14 mouse cellular contexts compared by ENCODE assay signal in the genomic region with DNA sequence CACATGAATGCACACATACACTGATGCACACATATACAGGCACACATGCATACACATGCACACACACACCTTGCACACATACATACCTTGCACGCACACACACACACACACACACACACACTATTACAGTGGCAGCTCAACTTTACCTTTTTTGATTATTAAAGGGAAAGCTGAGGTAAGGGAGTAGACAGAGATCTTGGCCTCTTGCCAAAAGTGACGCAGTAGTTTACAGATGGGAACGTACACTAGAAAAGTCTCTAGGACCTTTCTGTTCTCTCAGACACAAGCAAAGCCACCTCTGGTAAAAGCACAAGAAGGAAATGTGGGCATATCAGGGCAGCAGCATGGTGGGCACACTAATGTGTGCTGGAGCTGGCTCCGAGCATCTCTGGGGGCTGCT.
DNase-seq lines count a peak whose midpoint lies in the region; ATAC-seq and TF ChIP-seq lines count a peak whose summit lies in the region.
"Had no signal": no experiment of that assay in that cellular context is flagged by ENCODE, and none has a peak within 500 bp of the region (broad histone marks: within the 10 kb centered on the region; RNA-seq: fewer than 3 reads in every experiment).

No protein-coding gene starts in this region.

- H3K9me3 ChIP-seq in forebrain, postnatal 0 days (ENCODE audit: low read length) = no peaks in the 10 kb centered on the region
- no peaks in the 10 kb centered on the region for H3K9me3 ChIP-seq in forebrain, embryonic 15.5 days
- no peaks in the 10 kb centered on the region for H3K9me3 ChIP-seq in limb, embryonic 14.5 days (ENCODE audit: control insufficient read depth, low read length)
- no peaks in the 10 kb centered on the region for H3K9me3 ChIP-seq in limb, embryonic 10.5 days (replicated peaks)
- no peaks in the 10 kb centered on the region for H3K9me3 ChIP-seq in neural tube, embryonic 15.5 days (replicated peaks)
- H3K9me3 ChIP-seq: liver, embryonic 13.5 days; neural tube, embryonic 13.5 days had no signal

- 39% methylated on average over 4 of the region's 4 CpGs for WGBS in forebrain, postnatal 0 days
- WGBS in forebrain, embryonic 15.5 days = 39% methylated on average over 4 of the region's 4 CpGs
- WGBS in limb, embryonic 14.5 days = 42% methylated on average over 4 of the region's 4 CpGs
- 88% methylated on average over 4 of the region's 4 CpGs for WGBS in limb, embryonic 10.5 days
- WGBS in neural tube, embryonic 15.5 days = 54% methylated on average over 4 of the region's 4 CpGs

- H3K4me3 ChIP-seq in forebrain, postnatal 0 days (ENCODE audit: low read depth, low read length) = no peak overlapping the region
- H3K4me3 ChIP-seq in forebrain, embryonic 15.5 days = no peak overlapping the region
- no peak overlapping the region for H3K4me3 ChIP-seq in limb, embryonic 14.5 days (replicated peaks; ENCODE audit: low read length)
- no peak overlapping the region for H3K4me3 ChIP-seq in limb, embryonic 10.5 days
- no peak overlapping the region for H3K4me3 ChIP-seq in neural tube, embryonic 15.5 days (replicated peaks)
- H3K4me3 ChIP-seq: layer of hippocampus, adult 2 months; liver, embryonic 13.5 days; neural tube, embryonic 13.5 days had no signal

- peak; percentile 18; the same call in 1 of the 2 replicates for ATAC-seq in forebrain, postnatal 0 days
- ATAC-seq in forebrain, embryonic 15.5 days (replicated peaks) = no peak; the same call in 1 of the 2 replicates
- no peak for ATAC-seq in limb, embryonic 14.5 days (ENCODE audit: low FRiP score, low read depth)
- 0 out of 2 replicates have a peak, but pooled peaks have one; percentile 40 for ATAC-seq in neural tube, embryonic 15.5 days (ENCODE audit: low FRiP score)

- no peak for TF ChIP-seq POLR2A in limb, embryonic 14.5 days (IDR thresholded peaks at IDR 0.05; ENCODE audit: borderline replicate concordance, extremely low read depth, insufficient read depth, insufficient read length)

- H3K27ac ChIP-seq in forebrain, postnatal 0 days (ENCODE audit: low read depth, low read length) = no peak overlapping the region
- no peak overlapping the region for H3K27ac ChIP-seq in forebrain, embryonic 15.5 days (replicated peaks)
- no peak overlapping the region for H3K27ac ChIP-seq in limb, embryonic 14.5 days (replicated peaks; ENCODE audit: low read depth, low read length)
- no peak overlapping the region for H3K27ac ChIP-seq in limb, embryonic 10.5 days
- no peak overlapping the region for H3K27ac ChIP-seq in neural tube, embryonic 15.5 days (replicated peaks)
- H3K27ac ChIP-seq: layer of hippocampus, adult 2 months; liver, embryonic 13.5 days; neural tube, embryonic 13.5 days had no signal

- peak; percentile 39 for DNase-seq in forebrain, postnatal 0 days
- peak; percentile 62 for DNase-seq in limb, embryonic 14.5 days (ENCODE audit: low spot score)
- no peak for DNase-seq in limb, embryonic 10.5 days (ENCODE audit: low spot score)
- DNase-seq in neural tube, embryonic 10.5 days (ENCODE audit: extremely low spot score, low spot score) = no peak
- DNase-seq in embryo, embryonic 9.5 days (ENCODE audit: extremely low spot score) = no peak
- DNase-seq: heart, postnatal 14 days; kidney, adult 8-10 months; liver, embryonic 13.5 days; right cerebral cortex, postnatal 25 days had no signal

- no peak for TF ChIP-seq CTCF in forebrain, postnatal 0 days (IDR thresholded peaks at IDR 0.05; ENCODE audit: low read depth)

- no peak overlapping the region for H3K4me2 ChIP-seq in forebrain, postnatal 0 days (ENCODE audit: low read depth)
- no peak overlapping the region for H3K4me2 ChIP-seq in forebrain, embryonic 15.5 days (replicated peaks)
- no peak overlapping the region for H3K4me2 ChIP-seq in limb, embryonic 14.5 days (replicated peaks; ENCODE audit: low read depth, low read length, severe bottlenecking)
- H3K4me2 ChIP-seq in neural tube, embryonic 15.5 days = no peak overlapping the region
- H3K4me2 ChIP-seq: heart, embryonic 11.5 days; liver, embryonic 13.5 days; neural tube, embryonic 13.5 days had no signal

- H3K4me1 ChIP-seq in forebrain, postnatal 0 days (ENCODE audit: insufficient read depth) = 0 out of 2 replicates have a peak, but pooled peaks cover 10% of the 10 kb centered on the region
- peaks cover 46% of the 10 kb centered on the region for H3K4me1 ChIP-seq in forebrain, embryonic 15.5 days
- H3K4me1 ChIP-seq in limb, embryonic 14.5 days (ENCODE audit: control insufficient read depth, insufficient read depth, low read length) = peaks cover 20% of the 10 kb centered on the region
- peaks cover 25% of the 10 kb centered on the region for H3K4me1 ChIP-seq in limb, embryonic 10.5 days
- H3K4me1 ChIP-seq in neural tube, embryonic 15.5 days = peaks cover 31% of the 10 kb centered on the region

- no peaks in the 10 kb centered on the region for H3K27me3 ChIP-seq in forebrain, postnatal 0 days (ENCODE audit: insufficient read depth, low read length)
- H3K27me3 ChIP-seq in forebrain, embryonic 15.5 days = no peaks in the 10 kb centered on the region
- H3K27me3 ChIP-seq in limb, embryonic 14.5 days (ENCODE audit: control insufficient read depth, insufficient read depth, low read length) = no peaks in the 10 kb centered on the region
- no peaks in the 10 kb centered on the region for H3K27me3 ChIP-seq in limb, embryonic 10.5 days (ENCODE audit: low read depth, poor library complexity, severe bottlenecking)
- no peaks in the 10 kb centered on the region for H3K27me3 ChIP-seq in neural tube, embryonic 15.5 days (replicated peaks)
- H3K27me3 ChIP-seq: liver, embryonic 13.5 days; neural tube, embryonic 13.5 days had no signal

- no peaks in the 10 kb centered on the region for H3K36me3 ChIP-seq in forebrain, postnatal 0 days (ENCODE audit: insufficient read depth)
- no peaks in the 10 kb centered on the region for H3K36me3 ChIP-seq in forebrain, embryonic 15.5 days
- no peaks in the 10 kb centered on the region for H3K36me3 ChIP-seq in limb, embryonic 14.5 days (ENCODE audit: control insufficient read depth, insufficient read depth, low read length)
- no peaks in the 10 kb centered on the region for H3K36me3 ChIP-seq in limb, embryonic 10.5 days
- H3K36me3 ChIP-seq in neural tube, embryonic 15.5 days = no peaks in the 10 kb centered on the region
- H3K36me3 ChIP-seq: liver, embryonic 13.5 days; neural tube, embryonic 13.5 days had no signal

- H3K9ac ChIP-seq in forebrain, postnatal 0 days = no peak overlapping the region
- no peak overlapping the region for H3K9ac ChIP-seq in forebrain, embryonic 15.5 days (replicated peaks)
- no peak overlapping the region for H3K9ac ChIP-seq in limb, embryonic 14.5 days (ENCODE audit: low read depth, low read length, severe bottlenecking)
- no peak overlapping the region for H3K9ac ChIP-seq in neural tube, embryonic 15.5 days (replicated peaks)
- H3K9ac ChIP-seq: liver, embryonic 13.5 days; neural tube, embryonic 13.5 days had no signal

Comparison
In these comparisons a context has a peak if more than half of its experiments do, and no peak if none do; other contexts are left out.
1. ATAC-seq: peak in forebrain, postnatal 0 days (single experiment) and neural tube, embryonic 15.5 days (single experiment); none in forebrain, embryonic 15.5 days (single experiment) and limb, embryonic 14.5 days (single experiment).
2. DNase-seq: peak in forebrain, postnatal 0 days (single experiment) and limb, embryonic 14.5 days (single experiment); none in limb, embryonic 10.5 days (single experiment), neural tube, embryonic 10.5 days (single experiment) and embryo, embryonic 9.5 days (single experiment).